Mouse (Mus musculus) heart, embryonic 16.5 days (tissue): Measurements from ENCODE around the gene Zdhhc7. TPM values are rescaled to one million over a fixed set of nuclear protein-coding genes. Genes with fewer than 3 reads are reported as not detected.

ENCODE experiments used
- ATAC-seq: fragments of 200-750 bp; cut with Nextera tagmentation; replicated peaks from 2 replicates; pipeline ENCODE4 v1.8.0; 2017; ENCODE audit warnings: moderate number of reproducible peaks; ENCODE audit not compliant: insufficient read depth, low FRiP score; ENCODE audit errors: extremely low read depth
- H3K27ac ChIP-seq: fragments of 300-500 bp; sonication (generic); 2 replicates; pipeline ENCODE4 v1.5.1; 2014; ENCODE audit warnings: mild to moderate bottlenecking, low read length, control low read depth, moderate library complexity
- H3K27me3 ChIP-seq: fragments of 300-500 bp; sonication (generic); 2 replicates; pipeline ENCODE4 v1.6.1; 2014; ENCODE audit warnings: low read length, mixed read lengths; ENCODE audit not compliant: control insufficient read depth, insufficient read depth
- H3K36me3 ChIP-seq: fragments of 300-500 bp; sonication (generic); 2 replicates; pipeline ENCODE4 v1.6.1; 2014; ENCODE audit not compliant: control insufficient read depth, insufficient read depth
- H3K4me1 ChIP-seq: fragments of 300-500 bp; sonication (generic); 2 replicates; pipeline ENCODE4 v1.6.1; 2014; ENCODE audit warnings: low read length, mixed read lengths; ENCODE audit not compliant: control insufficient read depth, insufficient read depth
- H3K4me2 ChIP-seq: fragments of 300-500 bp; sonication (generic); 2 replicates; pipeline ENCODE4 v1.6.1; 2014; ENCODE audit warnings: low read depth, mild to moderate bottlenecking, control low read depth, low read length
- H3K4me3 ChIP-seq: fragments of 300-500 bp; sonication (generic); 2 replicates; pipeline ENCODE4 v1.5.1; 2014; ENCODE audit warnings: mild to moderate bottlenecking, control low read depth, low read length
- H3K9ac ChIP-seq: fragments of 300-500 bp; sonication (generic); 2 replicates; pipeline ENCODE4 v1.6.1; 2014; ENCODE audit warnings: low read length, control low read depth
- H3K9me3 ChIP-seq: fragments of 300-500 bp; sonication (generic); replicated peaks from 2 replicates; pipeline ENCODE4 v1.6.1; 2016; ENCODE audit warnings: low read length; ENCODE audit not compliant: control insufficient read depth
- WGBS: fragments of 180-500 bp; shearing (Covaris S2); extraction: QIAGEN DNeasy Blood & Tissue Kit; methylation state at CpG from one replicate; pipeline ENCODE4 v1.1.7; 2014; 5-methylcytosine and 5-hydroxymethylcytosine counted together
- polyA plus RNA-seq: library from polyadenylated mRNA; unstranded; fragments of >200 nt; fragmentation: Nextera tagmentation; extraction: Ambion mirVana; gene quantifications from 2 replicates; pipeline ENCODE4 v1.2.1, GENCODE M21; 2015

Gene Zdhhc7
- polyA plus RNA-seq, 1 experiment from 2014 or later, result 35.8 TPM

DNA sequence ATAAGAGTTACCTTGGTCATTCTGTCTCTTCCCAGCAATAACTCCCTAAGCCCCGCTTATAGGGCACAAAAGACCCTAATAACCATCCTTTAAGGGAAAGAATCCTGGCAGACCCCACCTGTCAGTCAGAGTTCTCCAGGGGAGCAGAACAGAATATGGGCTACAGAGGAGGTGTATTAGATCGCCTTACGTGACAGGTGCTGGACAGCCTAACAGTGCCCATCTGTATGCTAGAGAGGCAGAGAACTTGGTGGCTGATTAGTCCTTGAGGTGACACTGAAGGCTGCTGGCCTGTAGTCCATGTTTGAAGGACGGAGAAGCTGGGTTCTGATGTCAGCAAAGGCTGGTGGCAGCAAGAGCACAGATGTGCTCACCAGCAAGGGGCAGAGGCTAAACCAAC is 9.7 kb upstream of the Zdhhc7 start:
- peaks cover 3% of the 10 kb centered on the region; the same call in 1 of the 2 replicates for H3K27me3 ChIP-seq
- 72% methylated on average over 4 of the region's 4 CpGs for WGBS
- H3K4me3 ChIP-seq, result no peak overlapping the region
- H3K27ac ChIP-seq, result no peak overlapping the region
- no peak for ATAC-seq
- H3K4me2 ChIP-seq, result no peak overlapping the region
- H3K9me3 ChIP-seq, result no peaks in the 10 kb centered on the region
- H3K4me1 ChIP-seq, result peaks cover 13% of the 10 kb centered on the region
- H3K9ac ChIP-seq, result no peak overlapping the region
- no peaks in the 10 kb centered on the region for H3K36me3 ChIP-seq

GRCm38 (mm10) chr8:120109149-120109548 is 7.9 kb upstream of the Zdhhc7 start:
- H3K4me3 ChIP-seq, result no peak overlapping the region
- no peak overlapping the region for H3K4me2 ChIP-seq
- H3K9ac ChIP-seq, result no peak overlapping the region
- no peak overlapping the region for H3K27ac ChIP-seq
- no peaks in the 10 kb centered on the region for H3K9me3 ChIP-seq
- no peaks in the 10 kb centered on the region for H3K36me3 ChIP-seq
- no peaks in the 10 kb centered on the region for H3K27me3 ChIP-seq
- peaks cover 8% of the 10 kb centered on the region for H3K4me1 ChIP-seq
- ATAC-seq, result no peak
- WGBS, result 45% methylated on average over 3 of the region's 3 CpGs

GRCm38 (mm10) chr8:120104721-120105272 is 3.5 kb upstream of the Zdhhc7 start:
- no peak overlapping the region for H3K4me2 ChIP-seq
- H3K27me3 ChIP-seq, result no peaks in the 10 kb centered on the region
- no peak overlapping the region for H3K4me3 ChIP-seq
- ATAC-seq, result 0 out of 2 replicates have a peak, but pooled peaks have one; percentile 20
- H3K9ac ChIP-seq, result no peak overlapping the region
- H3K27ac ChIP-seq, result peak overlapping the region; percentile 56; the same call in 1 of the 2 replicates
- 55% methylated on average over 9 of the region's 9 CpGs for WGBS
- no peaks in the 10 kb centered on the region for H3K9me3 ChIP-seq
- no peaks in the 10 kb centered on the region; the same call in 1 of the 2 replicates for H3K36me3 ChIP-seq
- H3K4me1 ChIP-seq, result peaks cover 31% of the 10 kb centered on the region

DNA sequence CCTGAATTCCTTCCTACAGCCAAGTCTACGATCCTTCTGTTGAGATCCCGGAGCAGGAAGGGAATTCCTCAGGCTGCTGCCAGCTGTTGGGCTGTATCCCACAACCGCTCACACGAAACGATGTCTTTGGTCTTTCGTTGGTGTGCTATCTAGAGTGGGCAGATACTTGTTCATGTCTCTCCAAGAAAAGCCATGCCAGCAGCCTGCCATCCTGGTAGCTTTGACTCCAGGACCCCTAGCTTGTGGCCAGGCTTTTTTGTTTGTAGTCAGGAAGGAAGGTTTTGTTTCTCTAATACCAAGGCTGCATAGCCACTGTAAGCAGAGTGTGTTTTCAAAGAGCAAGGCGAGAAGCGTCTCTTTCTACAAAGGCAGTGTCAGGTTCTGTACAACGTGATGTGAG is 2.6 kb upstream of the Zdhhc7 start:
- Histone ChIP-seq H3K36me3 (no peaks in the 10 kb centered on the region; the same call in 1 of the 2 replicates), H3K4me1 (peaks cover 32% of the 10 kb centered on the region), H3K4me2 (no peak overlapping the region), H3K27me3 (no peaks in the 10 kb centered on the region), H3K9me3 (no peaks in the 10 kb centered on the region), H3K9ac (no peak overlapping the region), H3K27ac (peak overlapping the region; percentile 56), H3K4me3 (no peak overlapping the region)
- no peak for ATAC-seq
- 75% methylated on average over 9 of the region's 9 CpGs for WGBS

DNA sequence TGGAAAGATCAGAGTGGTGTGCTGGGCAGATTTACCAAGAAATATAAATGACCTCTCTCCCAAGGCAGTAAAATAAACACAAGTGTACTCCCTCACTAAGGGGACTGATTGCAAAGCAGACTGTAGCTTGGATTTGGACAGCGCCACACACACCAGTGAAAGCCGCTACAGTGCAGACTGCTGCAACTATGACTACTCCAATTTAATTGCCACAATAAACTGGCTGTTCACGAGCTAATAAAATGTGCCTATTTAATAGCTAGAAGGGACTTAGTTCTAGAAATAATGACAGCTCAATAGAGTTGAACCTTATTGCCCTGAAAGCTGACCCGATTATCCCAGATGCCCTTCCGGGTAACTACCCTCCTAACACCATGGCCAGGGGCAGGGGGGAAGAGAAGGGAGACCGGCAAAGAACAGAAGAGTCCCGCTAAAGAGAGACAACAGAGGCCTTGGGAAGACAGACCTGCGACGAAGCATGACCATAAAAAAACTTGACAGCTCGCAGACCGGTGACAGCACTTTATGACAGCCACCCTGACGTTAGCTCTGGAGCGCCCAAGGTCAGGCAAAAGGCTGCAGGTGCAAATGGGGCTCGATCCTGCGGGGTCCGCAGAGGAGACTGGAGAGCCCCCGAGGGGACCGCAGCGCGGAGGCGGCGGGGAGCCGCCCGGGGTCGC is 754 bp downstream of the Zdhhc7 start:
- Histone ChIP-seq H3K36me3 (no peaks in the 10 kb centered on the region; the same call in 1 of the 2 replicates), H3K27me3 (no peaks in the 10 kb centered on the region), H3K9me3 (no peaks in the 10 kb centered on the region), H3K9ac (peak overlapping the region; percentile 94), H3K27ac (peak overlapping the region; percentile 93), H3K4me1 (peaks cover 30% of the 10 kb centered on the region), H3K4me2 (peak overlapping the region; percentile 90), H3K4me3 (peak overlapping the region; percentile 96)
- 3% methylated on average over 25 of the region's 25 CpGs for WGBS
- ATAC-seq, result no peak; the same call in 1 of the 2 replicates

DNA sequence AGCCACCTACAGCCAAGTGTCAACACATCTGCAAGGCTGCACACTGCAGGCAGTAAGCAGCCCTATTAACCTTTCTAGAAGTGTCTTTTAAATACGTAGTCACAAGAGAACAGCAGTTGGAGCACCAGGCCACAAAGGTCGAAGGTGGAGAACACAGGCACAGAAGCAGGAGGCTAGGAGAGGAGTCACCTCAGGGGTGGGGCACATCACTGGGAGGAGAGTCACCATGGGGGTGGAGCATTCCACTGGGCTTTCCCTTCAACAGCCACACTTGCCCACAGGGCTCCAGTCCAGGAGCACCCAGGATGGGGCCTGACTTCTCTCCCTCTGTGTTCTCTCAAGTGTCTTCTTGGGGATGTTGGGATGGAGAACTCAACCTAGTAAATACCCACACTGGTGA is 4.8 kb downstream of the Zdhhc7 start:
- Histone ChIP-seq H3K27ac (no peak overlapping the region), H3K4me2 (no peak overlapping the region), H3K4me1 (peaks cover 9% of the 10 kb centered on the region), H3K9ac (no peak overlapping the region), H3K9me3 (no peaks in the 10 kb centered on the region), H3K4me3 (no peak overlapping the region), H3K36me3 (peaks cover 10% of the 10 kb centered on the region), H3K27me3 (no peaks in the 10 kb centered on the region)
- 80% methylated on average over 2 of the region's 2 CpGs for WGBS
- no peak for ATAC-seq

GRCm38 (mm10) chr8:120094801-120095200 is 6.5 kb downstream of the Zdhhc7 start:
- H3K9me3 ChIP-seq, result no peaks in the 10 kb centered on the region
- no peaks in the 10 kb centered on the region for H3K27me3 ChIP-seq
- 82% methylated on average over 10 of the region's 10 CpGs for WGBS
- H3K27ac ChIP-seq, result no peak overlapping the region
- ATAC-seq, result no peak
- H3K36me3 ChIP-seq, result peaks cover 24% of the 10 kb centered on the region
- no peak overlapping the region for H3K4me3 ChIP-seq
- H3K9ac ChIP-seq, result no peak overlapping the region
- H3K4me2 ChIP-seq, result no peak overlapping the region
- H3K4me1 ChIP-seq, result peaks cover 2% of the 10 kb centered on the region

- Histone ChIP-seq H3K36me3 (peaks cover 29% of the 10 kb centered on the region), H3K4me1 (no peaks in the 10 kb centered on the region), H3K4me3 (no peak overlapping the region), H3K9me3 (no peaks in the 10 kb centered on the region), H3K4me2 (no peak overlapping the region), H3K9ac (no peak overlapping the region), H3K27me3 (no peaks in the 10 kb centered on the region), H3K27ac (no peak overlapping the region)
- no peak for ATAC-seq
- WGBS, result 84% methylated on average over 3 of the region's 3 CpGs
These were observed 8.2 kb downstream of the Zdhhc7 start for GRCm38 (mm10) chr8:120093103-120093502.

DNA sequence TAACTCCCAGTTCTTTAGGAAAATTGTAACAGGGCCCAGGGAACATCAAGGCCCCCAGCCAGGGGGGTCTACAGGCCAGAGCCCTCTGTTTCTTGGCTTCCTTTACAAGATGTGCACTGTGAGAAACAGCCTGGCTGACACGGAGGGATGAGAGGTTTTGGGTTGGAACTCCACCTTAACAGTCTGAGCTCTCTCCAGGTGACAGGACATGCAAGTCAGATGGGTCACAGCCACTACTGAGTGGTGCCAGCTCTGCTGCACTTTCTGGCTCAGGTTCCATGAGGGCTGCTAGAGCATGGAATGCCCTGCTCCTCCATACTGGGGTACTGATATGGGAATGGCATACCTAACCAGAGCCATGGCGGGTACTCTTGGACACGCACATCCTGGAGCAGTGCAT is 10.2 kb downstream of the Zdhhc7 start:
- no peaks in the 10 kb centered on the region for H3K4me1 ChIP-seq
- no peak overlapping the region for H3K4me2 ChIP-seq
- WGBS, result 92% methylated on average over 3 of the region's 3 CpGs
- no peaks in the 10 kb centered on the region for H3K27me3 ChIP-seq
- H3K36me3 ChIP-seq, result peaks cover 47% of the 10 kb centered on the region
- no peaks in the 10 kb centered on the region for H3K9me3 ChIP-seq
- no peak overlapping the region for H3K4me3 ChIP-seq
- no peak overlapping the region for H3K27ac ChIP-seq
- ATAC-seq, result no peak
- no peak overlapping the region for H3K9ac ChIP-seq
